Mouse (Mus musculus) C2C12 (cell line): ENCODE results near the gene Olfr157.

ENCODE experiments used
- CEBPB ChIP-seq: IDR thresholded peaks from one replicate; pipeline ENCODE4 v1.6.1; 2011; ENCODE audit warnings: low read depth, mild to moderate bottlenecking, control low read depth, moderate library complexity
- CTCF ChIP-seq: IDR thresholded peaks from one replicate; pipeline ENCODE4 v1.5.1; 2011; ENCODE audit not compliant: control insufficient read depth, insufficient read depth, insufficient read length
- MAX ChIP-seq: IDR thresholded peaks from one replicate; pipeline ENCODE4 v1.6.1; 2011; ENCODE audit warnings: mild to moderate bottlenecking, control low read depth
- USF1 ChIP-seq: IDR thresholded peaks from one replicate; pipeline ENCODE4 v1.6.1; 2011; ENCODE audit warnings: low read depth, mild to moderate bottlenecking, control low read depth, moderate library complexity

DNA sequence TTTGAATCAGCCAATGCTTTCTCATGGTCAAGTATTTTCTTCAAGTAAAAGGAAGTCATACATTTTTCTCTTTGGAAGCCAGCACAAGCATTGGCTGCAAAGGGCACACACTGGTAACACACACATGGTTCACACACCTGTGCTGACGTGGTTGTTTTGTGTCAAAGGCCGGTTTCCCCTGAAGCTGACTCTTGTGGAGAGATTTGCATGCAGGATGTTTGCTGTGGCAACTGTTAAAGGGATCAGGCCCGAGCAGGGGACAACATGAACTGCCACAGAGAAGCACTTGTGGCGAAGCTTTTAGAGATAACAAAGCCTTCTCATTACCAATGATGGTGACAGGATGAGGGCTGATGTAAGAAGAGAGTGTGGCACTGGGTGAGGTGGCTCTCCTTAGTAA is 5.3 kb downstream of the Olfr157 start:
- TF ChIP-seq CTCF = no peak
- TF ChIP-seq CEBPB = no peak
- no peak for TF ChIP-seq MAX
- no peak for TF ChIP-seq USF1
